Mouse (Mus musculus): ENCODE data around the gene Slc12a7.

DNA sequence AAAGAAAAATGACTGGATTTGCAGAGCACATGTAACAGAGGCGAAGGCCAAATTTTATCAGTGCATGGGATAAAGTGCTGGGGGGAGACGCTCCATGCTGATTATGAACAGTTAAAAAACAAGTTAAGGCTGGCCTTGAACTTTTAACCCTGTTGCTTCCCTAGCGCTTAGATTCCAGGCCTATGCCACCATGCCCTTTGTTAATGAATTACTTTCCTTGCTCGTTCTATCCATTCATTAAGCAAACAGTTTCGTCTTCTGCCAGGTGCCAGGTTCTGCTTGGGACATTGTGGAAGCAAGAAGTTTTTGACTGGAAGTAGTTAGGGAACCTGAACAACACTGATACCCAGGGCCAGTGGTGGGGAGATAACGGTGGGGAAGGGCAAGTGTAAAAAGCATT is 90.8 kb downstream of the Slc12a7 start:
- TF ChIP-seq CTCF (IDR thresholded peaks at IDR 0.05; ENCODE audit: extremely low read depth, insufficient read depth, low read length), result no peak
- no peak for TF ChIP-seq POLR2A (IDR thresholded peaks at IDR 0.05; ENCODE audit: extremely low read depth, insufficient read depth, low read length)
